Mouse (Mus musculus) liver, embryonic 14.5 days (tissue): ENCODE measurements at regions not wholly inside any gene's neighbourhood (a gene's known extent, or its start where the extent isn't known, plus 50 kb on each side); places are given as distances from the start of the nearest gene placed in this dataset.

ENCODE experiments used
- ATAC-seq: fragments of 200-750 bp; cut with Nextera tagmentation; 2 replicates; pipeline ENCODE4 v1.8.0; 2017; ENCODE audit warnings: moderate number of reproducible peaks, mild to moderate bottlenecking, moderate library complexity; ENCODE audit not compliant: insufficient read depth
- DNase-seq, 3 experiments: peaks; one replicate each; pipeline ENCODE4 v3.0.0-alpha.2; 2012 to 2013; ENCODE audit warnings: low read depth in 3 of 3, low spot score in 3 of 3
- H3K27ac ChIP-seq: fragments of 300-500 bp; sonication (generic); 2 replicates; pipeline ENCODE4 v1.5.1; 2014; ENCODE audit warnings: moderate library complexity, mild to moderate bottlenecking, control low read depth, inconsistent platforms
- H3K27me3 ChIP-seq: fragments of 300-500 bp; sonication (generic); 2 replicates; pipeline ENCODE4 v1.6.1; 2014; ENCODE audit warnings: mild to moderate bottlenecking, low read length, moderate library complexity; ENCODE audit not compliant: control insufficient read depth, insufficient read depth
- H3K36me3 ChIP-seq: fragments of 300-500 bp; sonication (generic); replicated peaks from 2 replicates; pipeline ENCODE4 v1.6.1; 2014; ENCODE audit warnings: low read depth; ENCODE audit not compliant: control insufficient read depth, insufficient read depth
- H3K4me1 ChIP-seq, 2 experiments: fragments of 200-500 bp in 1 of 2; fragments of 300-500 bp in 1 of 2; sonication (generic) in 1 of 2; replicated peaks; 2 replicates each; pipeline ENCODE4 v1.6.1; 2012 to 2014; ENCODE audit warnings: antibody characterized with exemption in 1 of 2, inconsistent platforms in 1 of 2, low read length in 1 of 2; ENCODE audit not compliant: control insufficient read depth in 2 of 2, insufficient read depth in 2 of 2
- H3K4me2 ChIP-seq: fragments of 300-500 bp; sonication (generic); 2 replicates; pipeline ENCODE4 v1.6.1; 2014; ENCODE audit warnings: low read depth, mild to moderate bottlenecking, control low read depth, moderate library complexity
- H3K4me3 ChIP-seq, 2 experiments: fragments of 200-500 bp in 1 of 2; fragments of 300-500 bp in 1 of 2; sonication (generic) in 1 of 2; 2 replicates each; pipeline ENCODE4 v1.5.1; 2012 to 2014; ENCODE audit warnings: low read depth in 2 of 2, low read length in 2 of 2, mild to moderate bottlenecking in 2 of 2, control low read depth in 1 of 2, inconsistent platforms in 1 of 2, moderate library complexity in 1 of 2; ENCODE audit not compliant: insufficient read depth in 1 of 2
- H3K9ac ChIP-seq: fragments of 300-500 bp; sonication (generic); replicated peaks from 2 replicates; pipeline ENCODE4 v1.6.1; 2014; ENCODE audit warnings: mild to moderate bottlenecking, control low read depth, moderate library complexity
- H3K9me3 ChIP-seq: fragments of 300-500 bp; sonication (generic); 2 replicates; pipeline ENCODE4 v1.6.1; 2016; ENCODE audit warnings: low read length, mixed read lengths; ENCODE audit not compliant: control insufficient read depth
- CTCF ChIP-seq: IDR thresholded peaks from 2 replicates; pipeline ENCODE4 v1.5.1; 2016; ENCODE audit warnings: antibody characterized with exemption, low read depth, control low read depth
- EP300 ChIP-seq: IDR thresholded peaks from 2 replicates; pipeline ENCODE4 v1.6.1; 2016; ENCODE audit warnings: antibody characterized with exemption, low read depth
- WGBS: fragments of 180-500 bp; shearing (Covaris S2); extraction: QIAGEN DNeasy Blood & Tissue Kit; methylation state at CpG from one replicate; pipeline ENCODE4 v1.1.7; 2014; ENCODE audit not compliant: insufficient replicate concordance; 5-methylcytosine and 5-hydroxymethylcytosine counted together

- DNase-seq (no peak), ATAC-seq (no peak)
- no peak overlapping the region for H3K4me2 ChIP-seq
- H3K27ac ChIP-seq = no peak overlapping the region
- H3K4me3 ChIP-seq = no peak overlapping the region
- 74% methylated on average over 5 of the region's 5 CpGs for WGBS
- H3K4me1 ChIP-seq = no peaks in the 10 kb centered on the region
- H3K9me3 ChIP-seq = no peaks in the 10 kb centered on the region
- H3K9ac ChIP-seq = no peak overlapping the region
- no peaks in the 10 kb centered on the region for H3K36me3 ChIP-seq
- H3K27me3 ChIP-seq = no peaks in the 10 kb centered on the region
- TF ChIP-seq EP300 = no peak
- TF ChIP-seq CTCF = no peak
These were observed 234.7 kb upstream of the Arid2 start for GRCm38 (mm10) chr15:96052586-96052985.

DNA sequence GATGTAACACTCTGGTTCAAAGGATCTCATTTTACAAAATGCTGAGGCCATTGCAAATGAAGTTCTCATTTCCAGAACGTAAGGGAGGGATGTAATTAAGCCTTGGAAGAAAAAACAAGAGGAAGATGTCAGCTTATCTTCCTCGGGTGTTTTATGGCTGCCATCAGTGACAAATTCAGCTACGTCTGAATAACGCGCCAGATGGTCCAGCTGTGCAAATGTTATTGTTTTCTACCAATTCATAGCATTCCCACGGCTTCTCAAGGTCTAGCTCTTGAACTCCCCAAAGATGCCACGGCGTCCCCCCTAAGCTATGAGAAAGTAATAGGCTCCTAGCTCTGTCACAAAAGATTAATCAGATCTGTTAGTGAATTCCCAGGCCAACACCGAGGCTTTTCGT lies 232.0 kb upstream of the Arid2 start:
- Histone ChIP-seq H3K36me3 (no peaks in the 10 kb centered on the region), H3K27ac (no peak overlapping the region), H3K9ac (no peak overlapping the region), H3K27me3 (no peaks in the 10 kb centered on the region), H3K9me3 (no peaks in the 10 kb centered on the region), H3K4me1 (no peaks in the 10 kb centered on the region), H3K4me2 (no peak overlapping the region), H3K4me3 (no peak overlapping the region)
- 53% methylated on average over 10 of the region's 10 CpGs for WGBS
- DNase-seq (no peak), ATAC-seq (no peak)
- TF ChIP-seq CTCF = no peak
- no peak for TF ChIP-seq EP300

DNA sequence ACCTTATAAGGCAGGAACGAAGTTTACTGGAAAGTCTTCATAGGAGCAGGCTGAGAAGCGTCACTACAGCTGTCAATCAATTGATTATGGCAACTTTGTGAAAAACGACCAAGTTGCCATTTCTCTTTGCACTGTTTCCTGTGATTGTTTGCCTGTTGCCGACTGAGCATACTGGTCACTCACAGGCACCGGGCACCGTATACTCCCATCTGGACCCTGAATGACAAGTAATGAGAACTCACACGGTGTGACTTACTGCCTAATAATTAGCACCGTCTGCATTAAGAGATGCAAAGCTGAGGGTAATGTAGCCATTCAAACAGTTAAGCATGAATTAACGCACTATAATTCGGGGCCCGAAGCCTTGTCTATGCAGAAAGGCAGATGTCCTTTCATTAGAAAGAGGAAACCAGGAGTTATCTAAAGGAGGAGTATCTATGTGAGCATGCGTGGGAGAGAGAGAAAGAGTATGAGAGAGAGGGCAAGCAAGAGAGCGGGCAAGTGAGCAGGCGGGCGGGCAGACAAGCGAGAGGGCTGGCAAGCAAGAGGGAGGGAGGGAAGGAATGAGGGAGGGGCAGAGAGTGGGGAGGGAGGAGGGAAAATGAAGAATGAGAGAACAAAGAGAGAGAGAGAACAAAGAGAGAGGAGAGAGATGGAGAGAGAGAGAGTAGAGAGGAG lies 231.4 kb upstream of the Arid2 start:
- H3K36me3 ChIP-seq = no peaks in the 10 kb centered on the region
- H3K27me3 ChIP-seq = no peaks in the 10 kb centered on the region
- H3K4me3 ChIP-seq = no peak overlapping the region
- TF ChIP-seq EP300 = no peak
- TF ChIP-seq CTCF = no peak
- WGBS = 52% methylated on average over 16 of the region's 16 CpGs
- H3K9me3 ChIP-seq = no peaks in the 10 kb centered on the region
- H3K27ac ChIP-seq = no peak overlapping the region
- ATAC-seq = no peak
- H3K9ac ChIP-seq = no peak overlapping the region
- no peak for DNase-seq
- no peaks in the 10 kb centered on the region for H3K4me1 ChIP-seq
- no peak overlapping the region for H3K4me2 ChIP-seq

GRCm38 (mm10) chr15:96059623-96060022 lies 227.7 kb upstream of the Arid2 start:
- no peak overlapping the region for H3K27ac ChIP-seq
- whole genome bisulfite sequencing = 44% methylated on average over 3 of the region's 3 CpGs
- no peak for DNase-seq

GRCm38 (mm10) chr15:96064499-96065217 lies 222.7 kb upstream of the Arid2 start:
- H3K27me3 ChIP-seq = no peaks in the 10 kb centered on the region
- DNase-seq = no peak
- ATAC-seq = no peak
- no peak overlapping the region for H3K27ac ChIP-seq
- no peak for TF ChIP-seq CTCF
- no peak for TF ChIP-seq EP300
- no peak overlapping the region for H3K4me2 ChIP-seq
- H3K9me3 ChIP-seq = no peaks in the 10 kb centered on the region
- no peak overlapping the region for H3K4me3 ChIP-seq
- H3K4me1 ChIP-seq = no peaks in the 10 kb centered on the region
- WGBS = 56% methylated on average over 11 of the region's 11 CpGs
- no peak overlapping the region for H3K9ac ChIP-seq
- H3K36me3 ChIP-seq = no peaks in the 10 kb centered on the region

More at GRCm38 (mm10) chr15:96059623-96060022, 227.7 kb upstream of the Arid2 start:
- no peaks in the 10 kb centered on the region for H3K36me3 ChIP-seq
- TF ChIP-seq EP300 (no peak), CTCF (no peak)
- no peak for ATAC-seq
- H3K4me3 ChIP-seq = no peak overlapping the region
- no peaks in the 10 kb centered on the region for H3K27me3 ChIP-seq
- no peak overlapping the region for H3K9ac ChIP-seq
- H3K9me3 ChIP-seq = no peaks in the 10 kb centered on the region
- no peaks in the 10 kb centered on the region for H3K4me1 ChIP-seq
- no peak overlapping the region for H3K4me2 ChIP-seq
